Mouse (Mus musculus) liver, postnatal 0 days (tissue): ENCODE results near the gene Pde1c.

Source experiments
- CTCF ChIP-seq: sonication (generic); IDR thresholded peaks from 2 replicates; pipeline ENCODE4 v1.5.1; 2016; ENCODE audit warnings: antibody characterized with exemption, low read depth
- EP300 ChIP-seq: IDR thresholded peaks from 2 replicates; pipeline ENCODE4 v1.6.1; 2016; ENCODE audit warnings: antibody characterized with exemption, low read depth, mild to moderate bottlenecking

GRCm38 (mm10) chr6:56360086-56360485 is 208.8 kb downstream of the Pde1c start:
- no peak for TF ChIP-seq CTCF
- no peak for TF ChIP-seq EP300
